Mouse (Mus musculus): ENCODE results near the gene Tirap. TPM values are rescaled to one million over a fixed set of nuclear protein-coding genes. Genes with fewer than 3 reads are reported as not detected.
A peak's percentile ranks its signal among the peaks of the same experiment; 100 is the strongest.
"Not testable (repeated sequence)": the region's sequence is repeated elsewhere in the genome, so short reads cannot be mapped to it uniquely, and the experiment has no call there.

Gene Tirap
- polyA plus RNA-seq, 3 experiments from 2014 or later, result 3.8 to 4.5 (median 4.5) TPM

GRCm38 (mm10) chr9:35188700-35189099 is 11.4 kb downstream of the Tirap start:
- no peak for ATAC-seq

- no peak for ATAC-seq
These were observed 12.7 kb downstream of the Tirap start for GRCm38 (mm10) chr9:35187351-35187903.

GRCm38 (mm10) chr9:35186430-35186829 is 13.7 kb downstream of the Tirap start:
- no peak for ATAC-seq

GRCm38 (mm10) chr9:35183359-35183758 is 16.7 kb downstream of the Tirap start:
- ATAC-seq, result no peak

GRCm38 (mm10) chr9:35182832-35183231 is 17.3 kb downstream of the Tirap start:
- no peak for ATAC-seq

- peak; percentile 23 for ATAC-seq
These were observed 23.9 kb downstream of the Tirap start for GRCm38 (mm10) chr9:35176124-35176659.

GRCm38 (mm10) chr9:35175251-35176123 is 24.6 kb downstream of the Tirap start, which contains the start of gene Dcps:
TSS of gene Dcps (minus strand) at chr9:35176061.
- ATAC-seq, result peak; percentile 98

GRCm38 (mm10) chr9:35173331-35173730 is 26.8 kb downstream of the Tirap start:
- no peak for ATAC-seq

- ATAC-seq, result no peak
These were observed 30.0 kb downstream of the Tirap start for GRCm38 (mm10) chr9:35170071-35170470.

GRCm38 (mm10) chr9:35166798-35167635 is 33.1 kb downstream of the Tirap start:
- ATAC-seq, result no peak

GRCm38 (mm10) chr9:35166144-35166797 is 33.8 kb downstream of the Tirap start:
- no peak for ATAC-seq

- ATAC-seq, result no peak
These were observed 35.8 kb downstream of the Tirap start for GRCm38 (mm10) chr9:35164142-35164874.

- peak; percentile 60 for ATAC-seq
These were observed 36.9 kb downstream of the Tirap start for GRCm38 (mm10) chr9:35163011-35163690.

- ATAC-seq, result no peak
These were observed 38.4 kb downstream of the Tirap start for GRCm38 (mm10) chr9:35161721-35162120.

GRCm38 (mm10) chr9:35160662-35161061 is 39.4 kb downstream of the Tirap start:
- ATAC-seq, result no peak

GRCm38 (mm10) chr9:35158477-35158876 is 41.6 kb downstream of the Tirap start:
- ATAC-seq, result no peak

GRCm38 (mm10) chr9:35156862-35157261 is 43.2 kb downstream of the Tirap start:
- no peak for ATAC-seq

- ATAC-seq, result no peak
These were observed 43.9 kb downstream of the Tirap start for GRCm38 (mm10) chr9:35156002-35156710.

GRCm38 (mm10) chr9:35152923-35153322 is 47.2 kb downstream of the Tirap start:
- no peak for ATAC-seq

GRCm38 (mm10) chr9:35148822-35149221 is 51.3 kb downstream of the Tirap start:
- ATAC-seq, result not testable (repeated sequence)

All from inflammation-experienced regulatory T-cells, adult 6 months (primary cell).